Mouse (Mus musculus): Measurements from ENCODE around the gene Noa1. TPM values are rescaled to one million over a fixed set of nuclear protein-coding genes. Genes with fewer than 3 reads are reported as not detected.

The Noa1 gene
- total and polyA plus RNA-seq, 3 experiments = 12.0 to 51.1 (median 35.1) TPM

DNA sequence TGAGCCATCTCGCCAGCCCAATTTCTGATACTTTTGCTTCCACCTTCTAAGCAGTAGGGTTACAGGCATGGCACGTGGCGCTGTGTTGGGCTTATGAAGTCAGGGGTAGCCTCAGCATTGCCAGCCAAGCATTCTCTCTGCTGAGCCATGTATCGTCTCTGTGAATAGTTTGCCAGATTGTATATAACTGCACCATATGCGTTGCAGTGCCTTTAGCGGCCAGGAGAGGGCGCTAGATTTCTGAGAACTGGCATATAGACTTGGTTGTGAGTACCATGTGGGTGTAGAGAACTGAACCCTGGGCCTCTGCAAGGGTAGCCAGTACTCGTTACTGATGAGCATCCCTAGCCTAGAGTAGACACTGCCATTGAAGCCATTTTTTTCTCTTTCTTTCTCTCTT lies 40.5 kb downstream of the Noa1 start:
- TF ChIP-seq CTCF (IDR thresholded peaks at IDR 0.05; ENCODE audit: low read depth, low read length) (peak; percentile 59), GATA1 (IDR thresholded peaks at IDR 0.05; ENCODE audit: borderline replicate concordance, low read length) (no peak)
- peaks cover 58% of the 10 kb centered on the region for H3K4me1 ChIP-seq (ENCODE audit: insufficient read depth, low read depth, low read length)
- DNase-seq (ENCODE audit: low spot score) (no peak), ATAC-seq (ENCODE audit: extremely low read depth, insufficient number of reproducible peaks, low FRiP score, poor library complexity, severe bottlenecking) (no peak)
- peaks cover 62% of the 10 kb centered on the region for H3K36me3 ChIP-seq (replicated peaks)
- H3K9me3 ChIP-seq (replicated peaks) = peaks cover 4% of the 10 kb centered on the region
- H3K4me3 ChIP-seq (ENCODE audit: low read depth, low read length) = no peak overlapping the region
- H3K27me3 ChIP-seq (ENCODE audit: insufficient read depth, low read length) = no peaks in the 10 kb centered on the region

DNA sequence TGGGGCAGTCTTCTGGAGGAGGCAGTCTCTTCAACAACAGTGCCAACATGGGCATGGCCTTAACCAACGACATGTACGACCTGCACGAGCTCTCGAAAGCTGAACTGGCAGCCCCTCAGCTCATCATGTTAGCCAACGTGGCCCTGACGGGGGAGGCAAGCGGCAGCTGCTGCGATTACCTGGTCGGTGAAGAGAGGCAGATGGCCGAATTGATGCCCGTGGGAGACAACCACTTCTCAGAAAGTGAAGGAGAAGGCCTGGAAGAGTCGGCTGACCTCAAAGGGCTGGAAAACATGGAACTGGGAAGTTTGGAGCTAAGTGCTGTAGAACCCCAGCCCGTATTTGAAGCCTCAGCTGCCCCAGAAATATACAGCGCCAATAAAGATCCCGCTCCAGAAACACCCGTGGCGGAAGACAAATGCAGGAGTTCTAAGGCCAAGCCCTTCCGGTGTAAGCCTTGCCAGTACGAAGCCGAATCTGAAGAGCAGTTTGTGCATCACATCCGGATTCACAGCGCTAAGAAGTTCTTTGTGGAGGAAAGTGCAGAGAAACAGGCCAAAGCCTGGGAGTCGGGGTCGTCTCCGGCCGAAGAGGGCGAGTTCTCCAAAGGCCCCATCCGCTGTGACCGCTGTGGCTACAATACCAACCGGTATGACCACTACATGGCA lies 41.8 kb downstream of the Noa1 start:
- H3K4me1 ChIP-seq (ENCODE audit: insufficient read depth, low read depth, low read length) = peaks cover 46% of the 10 kb centered on the region

DNA sequence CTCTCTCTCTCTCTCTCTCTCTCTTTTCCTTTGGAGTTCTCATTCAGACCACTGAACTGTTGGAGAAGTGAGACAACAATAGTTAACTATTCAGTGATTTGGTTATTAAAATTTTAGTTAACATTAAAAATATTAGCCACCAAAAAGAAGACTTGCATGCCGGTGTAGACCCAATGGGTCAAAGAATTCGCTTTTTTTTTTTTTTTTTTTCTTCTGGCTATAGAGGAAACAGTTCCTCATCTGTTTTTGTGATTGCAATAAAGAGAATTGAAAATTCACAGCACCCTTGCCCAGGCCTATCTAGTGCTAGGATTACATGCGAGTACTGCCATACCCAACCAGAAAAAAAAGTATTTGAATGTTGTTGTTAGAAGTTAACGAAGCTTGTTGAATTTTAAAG lies 42.4 kb downstream of the Noa1 start:
- Histone ChIP-seq H3K9me3 (replicated peaks) (peaks cover 4% of the 10 kb centered on the region), H3K4me3 (ENCODE audit: low read depth, low read length) (no peak overlapping the region; the same call in 1 of the 2 replicates), H3K27me3 (ENCODE audit: insufficient read depth, low read length) (no peaks in the 10 kb centered on the region), H3K4me1 (ENCODE audit: insufficient read depth, low read depth, low read length) (peaks cover 41% of the 10 kb centered on the region), H3K36me3 (replicated peaks) (peaks cover 44% of the 10 kb centered on the region)
- no peak for DNase-seq (ENCODE audit: low spot score)
- ATAC-seq (ENCODE audit: extremely low read depth, insufficient number of reproducible peaks, low FRiP score, poor library complexity, severe bottlenecking) = no peak
- no peak for TF ChIP-seq TAL1 (conservative IDR thresholded peaks at IDR 0.05; ENCODE audit: low read depth, low read length)
- TF ChIP-seq POLR2AphosphoS5 (IDR thresholded peaks at IDR 0.05; ENCODE audit: insufficient replicate concordance, low read depth, low read length) = no peak
- TF ChIP-seq GATA1 (IDR thresholded peaks at IDR 0.05; ENCODE audit: borderline replicate concordance, low read length) = no peak
- TF ChIP-seq CTCF (IDR thresholded peaks at IDR 0.05; ENCODE audit: low read depth, low read length) = no peak
- no peak for TF ChIP-seq GATA2 (IDR thresholded peaks at IDR 0.05; ENCODE audit: borderline replicate concordance, low read depth, low read length)

More for the DNA sequence above, 41.8 kb downstream of the Noa1 start:
- TF ChIP-seq CTCF (IDR thresholded peaks at IDR 0.05; ENCODE audit: low read depth, low read length) (no peak), TAL1 (conservative IDR thresholded peaks at IDR 0.05; ENCODE audit: low read depth, low read length) (no peak), POLR2AphosphoS5 (IDR thresholded peaks at IDR 0.05; ENCODE audit: insufficient replicate concordance, low read depth, low read length) (no peak)
- no peak for DNase-seq (ENCODE audit: low spot score)
- H3K27me3 ChIP-seq (ENCODE audit: insufficient read depth, low read length) = no peaks in the 10 kb centered on the region
- H3K36me3 ChIP-seq (replicated peaks) = peaks cover 49% of the 10 kb centered on the region
- peak overlapping the region; percentile 58; the same call in 1 of the 2 replicates for H3K4me3 ChIP-seq (ENCODE audit: low read depth, low read length)
- ATAC-seq (ENCODE audit: extremely low read depth, insufficient number of reproducible peaks, low FRiP score, poor library complexity, severe bottlenecking) = no peak
- peaks cover 4% of the 10 kb centered on the region for H3K9me3 ChIP-seq (replicated peaks)

DNA sequence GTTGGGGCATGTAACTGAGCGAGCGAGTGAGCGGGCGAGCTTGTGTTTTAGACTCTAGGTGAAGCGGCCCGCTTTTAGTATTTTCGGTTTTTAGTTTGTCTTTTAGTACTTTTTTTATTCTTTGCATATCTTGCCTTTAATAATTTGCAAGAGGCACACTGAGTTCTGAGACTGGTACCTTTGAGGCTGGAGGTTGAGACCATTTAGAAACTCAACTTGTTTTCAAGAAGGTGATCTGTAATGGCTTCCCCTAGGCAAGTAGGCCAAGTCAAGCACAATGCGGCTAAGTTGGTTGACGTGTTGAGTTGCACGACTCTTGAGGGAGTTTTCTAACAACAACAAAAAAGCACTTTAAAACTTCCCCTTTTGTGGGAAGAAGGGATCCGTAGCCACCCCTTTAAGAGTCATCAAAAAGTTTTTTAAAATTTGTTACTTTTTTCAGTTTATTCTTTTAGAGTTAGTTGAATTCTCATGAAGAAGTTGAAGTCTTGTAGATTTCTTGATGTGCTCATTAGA lies 42.9 kb downstream of the Noa1 start:
- H3K4me3 ChIP-seq (ENCODE audit: low read depth, low read length) = peak overlapping the region; percentile 88
- peaks cover 4% of the 10 kb centered on the region for H3K9me3 ChIP-seq (replicated peaks)
- H3K4me1 ChIP-seq (ENCODE audit: insufficient read depth, low read depth, low read length) = peaks cover 36% of the 10 kb centered on the region
- DNase-seq (ENCODE audit: low spot score) (peak; percentile 53), ATAC-seq (ENCODE audit: extremely low read depth, insufficient number of reproducible peaks, low FRiP score, poor library complexity, severe bottlenecking) (peak; percentile 35; the same call in 1 of the 2 replicates)
- H3K36me3 ChIP-seq (replicated peaks) = peaks cover 39% of the 10 kb centered on the region
- H3K27me3 ChIP-seq (ENCODE audit: insufficient read depth, low read length) = no peaks in the 10 kb centered on the region
- TF ChIP-seq POLR2AphosphoS5 (IDR thresholded peaks at IDR 0.05; ENCODE audit: insufficient replicate concordance, low read depth, low read length) (no peak), GATA1 (IDR thresholded peaks at IDR 0.05; ENCODE audit: borderline replicate concordance, low read length) (no peak), TAL1 (conservative IDR thresholded peaks at IDR 0.05; ENCODE audit: low read depth, low read length) (no peak), CTCF (IDR thresholded peaks at IDR 0.05; ENCODE audit: low read depth, low read length) (no peak), GATA2 (IDR thresholded peaks at IDR 0.05; ENCODE audit: borderline replicate concordance, low read depth, low read length) (no peak)

DNA sequence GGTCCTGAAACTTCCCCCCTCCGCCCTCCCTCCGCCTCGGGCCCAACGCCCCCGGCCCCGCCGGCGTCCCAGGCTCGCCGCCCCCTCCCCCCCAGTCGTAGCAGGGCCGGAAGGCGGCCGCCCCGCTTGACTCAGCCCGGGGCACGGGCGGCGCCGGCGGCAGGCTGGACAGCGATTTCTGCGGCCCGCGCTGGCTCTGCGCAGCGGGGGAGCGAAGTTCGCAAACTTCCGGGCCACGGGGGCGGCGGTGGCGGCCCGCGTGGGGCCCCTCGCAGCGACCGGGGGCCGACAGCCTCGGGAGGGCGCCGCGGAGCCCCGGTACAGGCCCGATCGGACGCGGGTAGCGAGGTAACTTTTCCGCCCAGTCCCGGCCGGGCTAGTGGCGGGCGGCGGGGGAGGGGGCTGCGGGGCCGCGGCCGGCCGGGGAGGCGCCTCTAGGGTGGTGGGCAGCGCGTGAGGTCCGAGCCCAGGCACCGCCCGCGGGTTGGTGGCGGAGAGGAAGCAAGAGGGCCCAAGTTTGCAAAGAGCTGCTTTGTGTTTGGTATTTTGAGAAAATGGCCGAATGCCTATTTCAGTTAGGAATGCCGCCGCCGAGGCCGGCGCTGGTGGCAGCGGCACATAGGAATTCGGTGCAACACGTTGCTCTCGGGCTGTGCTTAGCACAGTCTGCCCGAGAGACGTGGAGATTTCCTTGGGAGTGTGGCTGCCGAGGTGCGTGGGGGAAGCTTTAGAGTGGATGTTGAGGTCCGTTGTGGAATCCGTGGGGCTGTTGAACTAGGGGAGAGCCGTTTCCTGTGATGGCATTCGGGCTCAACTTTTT lies 43.6 kb downstream of the Noa1 start:
- Histone ChIP-seq H3K36me3 (replicated peaks) (peaks cover 35% of the 10 kb centered on the region), H3K27me3 (ENCODE audit: insufficient read depth, low read length) (no peaks in the 10 kb centered on the region), H3K4me1 (ENCODE audit: insufficient read depth, low read depth, low read length) (peaks cover 32% of the 10 kb centered on the region), H3K4me3 (ENCODE audit: low read depth, low read length) (peak overlapping the region; percentile 88), H3K9me3 (replicated peaks) (peaks cover 4% of the 10 kb centered on the region)
- no peak for TF ChIP-seq CTCF (IDR thresholded peaks at IDR 0.05; ENCODE audit: low read depth, low read length)
- TF ChIP-seq TAL1 (conservative IDR thresholded peaks at IDR 0.05; ENCODE audit: low read depth, low read length) = no peak
- TF ChIP-seq POLR2AphosphoS5 (IDR thresholded peaks at IDR 0.05; ENCODE audit: insufficient replicate concordance, low read depth, low read length) = no peak
- no peak for TF ChIP-seq GATA1 (IDR thresholded peaks at IDR 0.05; ENCODE audit: borderline replicate concordance, low read length)
- TF ChIP-seq GATA2 (IDR thresholded peaks at IDR 0.05; ENCODE audit: borderline replicate concordance, low read depth, low read length) = no peak
- ATAC-seq (ENCODE audit: extremely low read depth, insufficient number of reproducible peaks, low FRiP score, poor library complexity, severe bottlenecking) (no peak), DNase-seq (ENCODE audit: low spot score) (peak; percentile 70)

DNA sequence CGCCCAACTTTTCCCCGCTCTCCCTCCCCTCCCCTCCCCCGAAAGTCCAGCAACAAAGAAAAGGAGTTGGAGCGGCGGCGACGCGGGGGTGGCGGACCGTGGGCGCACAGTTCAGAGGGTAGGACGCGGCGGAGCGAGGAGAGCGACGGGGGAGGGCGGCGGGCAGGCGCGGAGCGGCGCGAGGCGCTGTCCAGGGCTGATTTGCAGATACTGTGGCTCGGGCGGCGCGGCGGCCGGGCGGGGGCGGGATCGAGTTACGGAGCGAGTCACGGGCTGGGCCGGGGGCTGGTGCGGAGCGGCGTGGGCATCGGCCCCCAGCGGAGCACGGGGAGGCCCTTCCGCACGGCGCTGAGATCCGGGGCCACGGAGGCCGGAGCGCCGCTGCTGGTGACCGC lies 44.2 kb downstream of the Noa1 start:
- H3K9me3 ChIP-seq (replicated peaks) = peaks cover 4% of the 10 kb centered on the region
- peak overlapping the region; percentile 88 for H3K4me3 ChIP-seq (ENCODE audit: low read depth, low read length)
- ATAC-seq (ENCODE audit: extremely low read depth, insufficient number of reproducible peaks, low FRiP score, poor library complexity, severe bottlenecking) = 0 out of 2 replicates have a peak, but pooled peaks have one; percentile 18
- H3K4me1 ChIP-seq (ENCODE audit: insufficient read depth, low read depth, low read length) = peaks cover 27% of the 10 kb centered on the region
- H3K27me3 ChIP-seq (ENCODE audit: insufficient read depth, low read length) = 0 out of 2 replicates have a peak, but pooled peaks cover 3% of the 10 kb centered on the region
- peak; percentile 68 for DNase-seq (ENCODE audit: low spot score)
- no peak for TF ChIP-seq TAL1 (conservative IDR thresholded peaks at IDR 0.05; ENCODE audit: low read depth, low read length)
- no peak for TF ChIP-seq GATA2 (IDR thresholded peaks at IDR 0.05; ENCODE audit: borderline replicate concordance, low read depth, low read length)
- peaks cover 29% of the 10 kb centered on the region for H3K36me3 ChIP-seq (replicated peaks)

Data from G1E (cell line).